Mouse (Mus musculus): ENCODE measurements around the gene Prss27. TPM values are rescaled to one million over a fixed set of nuclear protein-coding genes. Genes with fewer than 3 reads are reported as not detected.

Gene Prss27
- polyA plus RNA-seq (2014; fragmentation: Nextera tagmentation; extraction: Ambion mirVana) = 0.28 and 0.43 TPM in 2 replicates

GRCm38 (mm10) chr17:24037844-24038243 lies at the start of gene Prss27:
Gene Prss27 (plus strand): TSS chr17:24038144.
- H3K27me3 ChIP-seq (replicated peaks; ENCODE audit: control insufficient read depth, insufficient read depth, low read length) = no peaks in the 10 kb centered on the region
- 0 out of 2 replicates have a peak, but pooled peaks have one; percentile 29 for ATAC-seq (replicated peaks; ENCODE audit: low FRiP score, low TSS enrichment, low read depth)
- no peak within 1 kb of the TSS for H3K9ac ChIP-seq (ENCODE audit: low read length)
- no peak within 1 kb of the TSS for H3K4me2 ChIP-seq (ENCODE audit: low read length)
- whole genome bisulfite sequencing = 74% methylated on average over 4 of the region's 4 CpGs
- H3K4me1 ChIP-seq (replicated peaks; ENCODE audit: control insufficient read depth, insufficient read depth, low read length) = no peaks in the 10 kb centered on the region
- H3K9me3 ChIP-seq (ENCODE audit: control insufficient read depth, low read length) = no peaks in the 10 kb centered on the region
- no peaks in the 10 kb centered on the region for H3K36me3 ChIP-seq (ENCODE audit: control insufficient read depth, insufficient read depth, low read length)
- H3K4me3 ChIP-seq (ENCODE audit: low read depth, low read length) = no peak within 1 kb of the TSS
- DNase-seq (ENCODE audit: low spot score) = no peak
- no peak within 1 kb of the TSS for H3K27ac ChIP-seq (ENCODE audit: low read depth)

DNA sequence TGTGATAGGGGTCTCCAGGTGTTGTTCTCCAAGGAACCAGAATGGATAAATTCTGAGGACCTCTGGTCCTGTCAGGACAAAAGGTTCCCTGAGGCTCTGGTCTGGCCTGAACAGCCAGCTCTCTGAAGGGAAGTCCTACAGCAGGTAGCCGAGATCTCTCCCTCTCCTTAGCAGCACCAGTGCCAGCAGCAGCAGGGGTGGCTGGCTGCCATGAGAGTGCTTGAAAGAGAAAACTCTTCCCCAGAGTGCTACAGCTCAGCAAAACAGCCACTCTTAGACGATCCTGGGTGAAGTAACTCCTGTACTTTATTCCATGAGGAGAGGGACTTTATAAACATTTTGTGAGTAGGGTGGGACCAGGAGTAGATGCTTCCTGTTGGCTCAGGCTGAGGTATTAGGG lies 48.1 kb upstream of the Prss27 start:
- Histone ChIP-seq H3K36me3 (ENCODE audit: control insufficient read depth, insufficient read depth, low read length) (no peaks in the 10 kb centered on the region), H3K4me3 (ENCODE audit: low read depth, low read length) (no peak overlapping the region), H3K27ac (ENCODE audit: low read depth) (no peak overlapping the region), H3K9me3 (ENCODE audit: control insufficient read depth, low read length) (no peaks in the 10 kb centered on the region), H3K9ac (ENCODE audit: low read length) (no peak overlapping the region), H3K27me3 (replicated peaks; ENCODE audit: control insufficient read depth, insufficient read depth, low read length) (no peaks in the 10 kb centered on the region), H3K4me2 (ENCODE audit: low read length) (no peak overlapping the region), H3K4me1 (replicated peaks; ENCODE audit: control insufficient read depth, insufficient read depth, low read length) (0 out of 2 replicates have a peak, but pooled peaks cover 4% of the 10 kb centered on the region)
- 42% methylated on average over 2 of the region's 2 CpGs for WGBS
- DNase-seq (ENCODE audit: low spot score) (no peak), ATAC-seq (replicated peaks; ENCODE audit: low FRiP score, low TSS enrichment, low read depth) (no peak)

- Histone ChIP-seq H3K27ac (ENCODE audit: low read depth) (no peak overlapping the region), H3K27me3 (replicated peaks; ENCODE audit: control insufficient read depth, insufficient read depth, low read length) (no peaks in the 10 kb centered on the region), H3K4me1 (replicated peaks; ENCODE audit: control insufficient read depth, insufficient read depth, low read length) (0 out of 2 replicates have a peak, but pooled peaks cover 4% of the 10 kb centered on the region), H3K36me3 (ENCODE audit: control insufficient read depth, insufficient read depth, low read length) (no peaks in the 10 kb centered on the region), H3K9ac (ENCODE audit: low read length) (peak overlapping the region; percentile 14; the same call in 1 of the 2 replicates), H3K4me2 (ENCODE audit: low read length) (peak overlapping the region; percentile 48), H3K9me3 (ENCODE audit: control insufficient read depth, low read length) (no peaks in the 10 kb centered on the region), H3K4me3 (ENCODE audit: low read depth, low read length) (peak overlapping the region; percentile 16)
- DNase-seq (ENCODE audit: low spot score) (peak; percentile 75), ATAC-seq (replicated peaks; ENCODE audit: low FRiP score, low TSS enrichment, low read depth) (peak; percentile 83)
- WGBS = 49% methylated on average over 9 of the region's 9 CpGs
Observed at GRCm38 (mm10) chr17:23992789-23993553, 45.0 kb upstream of the Prss27 start.

- H3K4me2 ChIP-seq (ENCODE audit: low read length) = peak overlapping the region; percentile 48
- DNase-seq (ENCODE audit: low spot score) = peak; percentile 99
- peak overlapping the region; percentile 34; the same call in 1 of the 2 replicates for H3K9ac ChIP-seq (ENCODE audit: low read length)
- H3K27ac ChIP-seq (ENCODE audit: low read depth) = no peak overlapping the region
- H3K36me3 ChIP-seq (ENCODE audit: control insufficient read depth, insufficient read depth, low read length) = no peaks in the 10 kb centered on the region
- 8% methylated on average over 31 of the region's 31 CpGs for WGBS
- no peaks in the 10 kb centered on the region for H3K27me3 ChIP-seq (replicated peaks; ENCODE audit: control insufficient read depth, insufficient read depth, low read length)
- peak; percentile 78 for ATAC-seq (replicated peaks; ENCODE audit: low FRiP score, low TSS enrichment, low read depth)
- 0 out of 2 replicates have a peak, but pooled peaks cover 4% of the 10 kb centered on the region for H3K4me1 ChIP-seq (replicated peaks; ENCODE audit: control insufficient read depth, insufficient read depth, low read length)
- H3K4me3 ChIP-seq (ENCODE audit: low read depth, low read length) = peak overlapping the region; percentile 16
- H3K9me3 ChIP-seq (ENCODE audit: control insufficient read depth, low read length) = no peaks in the 10 kb centered on the region
Observed at GRCm38 (mm10) chr17:23993559-23994428, 44.1 kb upstream of the Prss27 start.

DNA sequence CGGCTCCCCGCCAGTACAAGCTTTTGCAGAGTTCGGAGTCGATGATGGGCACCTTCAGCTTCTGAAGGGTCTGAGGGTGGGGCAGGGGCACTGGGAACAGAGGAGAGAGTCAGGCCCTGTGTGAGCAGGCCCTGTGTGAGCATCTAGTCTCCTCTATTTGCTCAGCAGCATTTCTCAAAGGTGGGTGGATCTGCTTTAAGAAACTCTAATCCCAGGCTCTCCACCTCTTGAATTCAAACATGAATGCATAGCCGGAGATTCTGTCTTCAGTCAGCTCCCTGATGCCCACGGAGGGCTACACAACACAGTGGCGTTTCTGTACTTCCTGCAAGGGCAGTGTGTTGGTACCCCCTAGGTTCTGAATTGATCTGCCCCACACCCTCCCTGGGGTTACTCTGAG lies 43.3 kb upstream of the Prss27 start:
- Histone ChIP-seq H3K27me3 (replicated peaks; ENCODE audit: control insufficient read depth, insufficient read depth, low read length) (no peaks in the 10 kb centered on the region), H3K27ac (ENCODE audit: low read depth) (no peak overlapping the region), H3K36me3 (ENCODE audit: control insufficient read depth, insufficient read depth, low read length) (no peaks in the 10 kb centered on the region), H3K9me3 (ENCODE audit: control insufficient read depth, low read length) (no peaks in the 10 kb centered on the region), H3K4me2 (ENCODE audit: low read length) (no peak overlapping the region), H3K4me1 (replicated peaks; ENCODE audit: control insufficient read depth, insufficient read depth, low read length) (0 out of 2 replicates have a peak, but pooled peaks cover 4% of the 10 kb centered on the region), H3K4me3 (ENCODE audit: low read depth, low read length) (no peak overlapping the region), H3K9ac (ENCODE audit: low read length) (no peak overlapping the region)
- ATAC-seq (replicated peaks; ENCODE audit: low FRiP score, low TSS enrichment, low read depth) (no peak), DNase-seq (ENCODE audit: low spot score) (no peak)
- 70% methylated on average over 7 of the region's 7 CpGs for WGBS

DNA sequence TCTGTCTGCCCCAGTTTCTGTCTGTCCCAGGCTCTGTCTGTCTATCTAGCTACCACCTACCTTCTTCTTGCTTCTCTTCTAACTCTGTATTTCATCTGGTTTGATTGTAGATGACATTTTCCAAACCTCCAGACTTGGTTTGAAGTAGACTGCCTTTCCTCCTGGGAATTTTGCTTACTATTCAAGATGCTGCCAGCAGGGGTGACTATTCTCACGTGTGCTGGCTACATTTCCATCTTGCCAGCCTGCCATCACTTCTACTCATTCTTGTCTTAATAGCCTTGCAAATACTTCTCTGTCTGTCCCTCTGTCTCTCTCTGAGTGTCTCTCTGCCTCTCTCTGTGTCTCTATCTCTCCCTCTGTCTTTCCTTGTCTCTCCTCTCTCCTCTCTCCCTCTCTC lies 42.5 kb upstream of the Prss27 start:
- H3K9me3 ChIP-seq (ENCODE audit: control insufficient read depth, low read length) = no peaks in the 10 kb centered on the region
- no peak overlapping the region for H3K4me2 ChIP-seq (ENCODE audit: low read length)
- ATAC-seq (replicated peaks; ENCODE audit: low FRiP score, low TSS enrichment, low read depth) (no peak), DNase-seq (ENCODE audit: low spot score) (no peak)
- H3K27ac ChIP-seq (ENCODE audit: low read depth) = no peak overlapping the region
- WGBS = 30% methylated on average over 1 of the region's 1 CpGs
- H3K36me3 ChIP-seq (ENCODE audit: control insufficient read depth, insufficient read depth, low read length) = no peaks in the 10 kb centered on the region
- 0 out of 2 replicates have a peak, but pooled peaks cover 4% of the 10 kb centered on the region for H3K4me1 ChIP-seq (replicated peaks; ENCODE audit: control insufficient read depth, insufficient read depth, low read length)
- no peak overlapping the region for H3K4me3 ChIP-seq (ENCODE audit: low read depth, low read length)
- H3K9ac ChIP-seq (ENCODE audit: low read length) = no peak overlapping the region
- no peaks in the 10 kb centered on the region for H3K27me3 ChIP-seq (replicated peaks; ENCODE audit: control insufficient read depth, insufficient read depth, low read length)

DNA sequence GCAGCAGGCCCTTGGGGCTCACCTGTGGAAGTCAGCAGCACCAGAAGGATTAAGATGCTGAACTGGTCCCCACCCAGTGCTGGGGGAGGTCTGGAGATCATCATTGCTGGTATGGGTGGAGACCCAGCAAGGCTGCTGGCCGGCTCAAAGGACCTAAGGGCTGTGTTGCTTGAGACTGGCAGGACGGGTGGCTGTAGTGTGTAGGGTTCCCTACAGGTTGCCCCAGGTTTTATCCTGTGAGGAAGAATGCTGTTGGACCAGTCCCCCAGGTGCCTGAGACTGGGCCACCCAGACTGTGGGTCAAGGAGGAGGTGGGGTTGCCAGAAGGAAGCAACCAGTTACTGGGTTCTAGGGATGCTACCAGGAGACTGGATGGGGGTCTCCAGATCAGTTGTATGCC lies 40.0 kb upstream of the Prss27 start, which contains the start of gene Prss22:
Gene Prss22, minus strand, starts transcription at position 200 of the 400 bp plus-strand sequence.
- H3K36me3 ChIP-seq (ENCODE audit: control insufficient read depth, insufficient read depth, low read length) = no peaks in the 10 kb centered on the region
- H3K4me2 ChIP-seq (ENCODE audit: low read length) = no peak within 1 kb of the TSS
- 0 out of 2 replicates have a peak, but pooled peaks cover 4% of the 10 kb centered on the region for H3K4me1 ChIP-seq (replicated peaks; ENCODE audit: control insufficient read depth, insufficient read depth, low read length)
- no peak within 1 kb of the TSS for H3K9ac ChIP-seq (ENCODE audit: low read length)
- H3K27me3 ChIP-seq (replicated peaks; ENCODE audit: control insufficient read depth, insufficient read depth, low read length) = no peaks in the 10 kb centered on the region
- DNase-seq (ENCODE audit: low spot score) = no peak
- no peak within 1 kb of the TSS for H3K27ac ChIP-seq (ENCODE audit: low read depth)
- no peak for ATAC-seq (replicated peaks; ENCODE audit: low FRiP score, low TSS enrichment, low read depth)
- H3K4me3 ChIP-seq (ENCODE audit: low read depth, low read length) = no peak within 1 kb of the TSS
- WGBS = 59% methylated on average over 2 of the region's 2 CpGs
- no peaks in the 10 kb centered on the region for H3K9me3 ChIP-seq (ENCODE audit: control insufficient read depth, low read length)

DNA sequence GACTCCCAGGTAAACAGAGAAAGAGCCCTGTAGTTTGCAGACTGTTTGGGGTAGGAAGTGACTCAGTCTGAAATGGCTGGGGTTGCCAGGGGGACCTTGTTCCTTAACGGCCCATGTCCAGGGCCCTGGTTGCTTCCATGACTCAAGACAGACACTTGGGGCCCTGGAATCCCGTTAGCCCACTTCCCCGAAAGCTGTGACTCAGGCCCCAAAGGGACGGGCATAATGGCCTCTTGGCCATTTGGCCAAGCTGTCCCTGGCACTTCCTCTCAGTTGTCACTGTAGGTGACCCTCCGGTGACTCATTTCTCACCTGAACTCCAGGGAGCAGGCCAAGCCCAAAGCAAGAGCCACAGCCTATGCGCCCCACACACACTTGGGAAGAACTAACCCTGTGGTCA lies 39.6 kb upstream of the Prss27 start:
- 43% methylated on average over 6 of the region's 6 CpGs for WGBS
- Histone ChIP-seq H3K27ac (ENCODE audit: low read depth) (no peak overlapping the region), H3K27me3 (replicated peaks; ENCODE audit: control insufficient read depth, insufficient read depth, low read length) (no peaks in the 10 kb centered on the region), H3K4me3 (ENCODE audit: low read depth, low read length) (no peak overlapping the region), H3K36me3 (ENCODE audit: control insufficient read depth, insufficient read depth, low read length) (no peaks in the 10 kb centered on the region), H3K9ac (ENCODE audit: low read length) (no peak overlapping the region), H3K9me3 (ENCODE audit: control insufficient read depth, low read length) (no peaks in the 10 kb centered on the region), H3K4me2 (ENCODE audit: low read length) (no peak overlapping the region), H3K4me1 (replicated peaks; ENCODE audit: control insufficient read depth, insufficient read depth, low read length) (0 out of 2 replicates have a peak, but pooled peaks cover 4% of the 10 kb centered on the region)
- ATAC-seq (replicated peaks; ENCODE audit: low FRiP score, low TSS enrichment, low read depth) (no peak), DNase-seq (ENCODE audit: low spot score) (no peak)
